Mouse (Mus musculus) CD4-positive naive resting alpha-beta T cell, adult 57 days (primary cell): ENCODE results near the gene Lemd2. TPM values are rescaled to one million over a fixed set of nuclear protein-coding genes. Genes with fewer than 3 reads are reported as not detected.

Source experiments
- total RNA-seq: library from RNA; stranded (reverse); gene quantifications from one replicate; pipeline ENCODE4 v1.2.4, GENCODE M21; 2023

Lemd2 gene
- 80.0 TPM for total RNA-seq

GRCm38 (mm10) chr17:27204075-27204909 lies at the start of gene Lemd2:
TSS of gene Lemd2 (minus strand) at chr17:27204469.

GRCm38 (mm10) chr17:27167545-27167944 lies 36.7 kb downstream of the Lemd2 start, which contains the start of gene Ip6k3:
TSS of gene Ip6k3 (minus strand) at chr17:27167795.

Other genes starting within 250 kb of the Lemd2 start
- 21.0 TPM for gene Zbtb9, start 231.3 kb downstream of the Lemd2 start, total RNA-seq
- gene Bak1, start 175.5 kb downstream of the Lemd2 start, total RNA-seq = 37.7 TPM
- gene Itpr3, start 147.2 kb downstream of the Lemd2 start, total RNA-seq = 104 TPM
- 47.1 TPM for gene Uqcc2, start 70.6 kb downstream of the Lemd2 start, total RNA-seq
- not detected for gene Ip6k3, start 36.7 kb downstream of the Lemd2 start, total RNA-seq